7 mouse cellular contexts compared by ENCODE assay signal in the genomic region with DNA sequence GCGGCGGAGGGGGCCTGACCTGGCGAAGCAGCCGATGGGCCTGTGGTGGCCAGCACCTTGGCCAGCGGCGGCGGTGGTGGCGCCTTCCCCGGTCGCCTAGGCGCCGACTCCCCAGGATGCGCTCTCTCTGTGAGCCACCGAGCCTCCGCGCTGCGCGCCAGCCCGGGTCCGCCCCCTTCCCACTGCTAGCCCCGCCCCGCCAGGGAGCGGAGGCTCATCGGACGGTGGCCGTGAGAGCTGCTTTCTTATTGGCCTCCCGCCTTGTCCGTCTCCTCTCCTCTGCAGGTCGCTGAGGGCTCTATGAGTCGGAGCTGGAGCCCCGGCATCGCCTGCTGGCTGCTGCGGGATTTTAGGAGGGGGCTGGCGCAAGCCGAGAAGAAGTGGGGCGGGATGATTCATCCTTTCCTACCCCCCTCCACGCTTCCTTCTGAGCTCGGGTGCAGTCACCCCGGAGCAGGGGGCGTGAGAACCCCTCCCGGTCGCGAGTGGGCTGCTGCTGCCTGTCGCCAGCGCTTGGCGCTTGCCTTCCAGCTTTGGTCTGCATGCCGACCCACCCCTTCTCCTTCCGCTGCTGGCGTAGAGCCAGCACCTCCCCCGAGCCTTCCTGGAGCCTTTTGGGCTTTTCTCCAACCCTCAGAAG. TPM values are rescaled to one million over a fixed set of nuclear protein-coding genes. Genes with fewer than 3 reads are reported as not detected.
DNase-seq lines count a peak whose midpoint lies in the region; ATAC-seq and TF ChIP-seq lines count a peak whose summit lies in the region.

A gene (minus strand): TSS at position 413 of the 640 bp plus-strand sequence.

- WGBS in embryonic facial prominence, embryonic 13.5 days: under 1% methylated on average over 50 of the region's 50 CpGs
- under 1% methylated on average over 49 of the region's 50 CpGs for WGBS in heart, adult 2 months
- WGBS in kidney, adult 2 months: under 1% methylated on average over 50 of the region's 50 CpGs
- WGBS in limb, embryonic 11.5 days: under 1% methylated on average over 44 of the region's 50 CpGs
- under 1% methylated on average over 50 of the region's 50 CpGs for WGBS in midbrain, embryonic 14.5 days
- WGBS in spleen, adult 2 months: under 1% methylated on average over 43 of the region's 50 CpGs

- H3K4me3 ChIP-seq in embryonic facial prominence, embryonic 13.5 days: peak within 1 kb of the TSS; percentile 62
- peak within 1 kb of the TSS; percentile 54 for H3K4me3 ChIP-seq in heart, adult 2 months
- H3K4me3 ChIP-seq in kidney, adult 2 months (ENCODE audit: insufficient read depth, low read depth, low read length): peak within 1 kb of the TSS; percentile 49
- H3K4me3 ChIP-seq in limb, embryonic 11.5 days (ENCODE audit: low read depth, low read length): peak within 1 kb of the TSS; percentile 54
- H3K4me3 ChIP-seq in midbrain, embryonic 14.5 days (replicated peaks; ENCODE audit: low read depth, low read length): peak within 1 kb of the TSS; percentile 79
- peak within 1 kb of the TSS; percentile 44 for H3K4me3 ChIP-seq in spleen, adult 2 months (ENCODE audit: extremely low read depth, insufficient read depth, insufficient read length)

- intact Hi-C loops in heart, adult 2 months (cut with DNase I): loop anchor here (5.0 kb wide), 2 partner anchors 85 to 115 kb away; a partner anchor contains a TSS

- peak within 1 kb of the TSS; percentile 96 for H3K4me2 ChIP-seq in embryonic facial prominence, embryonic 13.5 days
- H3K4me2 ChIP-seq in limb, embryonic 11.5 days (ENCODE audit: low read depth, severe bottlenecking): peak within 1 kb of the TSS; percentile 95
- H3K4me2 ChIP-seq in midbrain, embryonic 14.5 days (ENCODE audit: low read length): peak within 1 kb of the TSS; percentile 89

- no peak for TF ChIP-seq POLR2A in heart, adult 2 months (IDR thresholded peaks at IDR 0.05; ENCODE audit: insufficient read depth, low read depth, low read length)
- no peak for TF ChIP-seq POLR2A in kidney, adult 2 months (IDR thresholded peaks at IDR 0.05; ENCODE audit: low read depth, low read length)
- TF ChIP-seq POLR2A in spleen, adult 2 months (IDR thresholded peaks at IDR 0.05; ENCODE audit: low read depth, low read length): no peak

- TF ChIP-seq EP300 in heart, adult 2 months (IDR thresholded peaks at IDR 0.05; ENCODE audit: insufficient read depth, low read depth, low read length): no peak

- H3K27ac ChIP-seq in embryonic facial prominence, embryonic 13.5 days: peak within 1 kb of the TSS; percentile 76
- H3K27ac ChIP-seq in heart, adult 2 months: no peak within 1 kb of the TSS
- no peak within 1 kb of the TSS for H3K27ac ChIP-seq in kidney, adult 2 months (ENCODE audit: insufficient read depth, low read depth, low read length)
- no peak within 1 kb of the TSS for H3K27ac ChIP-seq in limb, embryonic 11.5 days (replicated peaks; ENCODE audit: low read depth, low read length)
- H3K27ac ChIP-seq in midbrain, embryonic 14.5 days (replicated peaks; ENCODE audit: low read depth, low read length): peak within 1 kb of the TSS; percentile 98
- H3K27ac ChIP-seq in spleen, adult 2 months (ENCODE audit: insufficient read depth, low read length): no peak within 1 kb of the TSS

- no peaks in the 10 kb centered on the region for H3K9me3 ChIP-seq in embryonic facial prominence, embryonic 13.5 days
- H3K9me3 ChIP-seq in limb, embryonic 11.5 days (ENCODE audit: control insufficient read depth, low read length): no peaks in the 10 kb centered on the region
- no peaks in the 10 kb centered on the region for H3K9me3 ChIP-seq in midbrain, embryonic 14.5 days (ENCODE audit: control insufficient read depth, low read length)

- peaks cover 40% of the 10 kb centered on the region for H3K27me3 ChIP-seq in embryonic facial prominence, embryonic 13.5 days
- H3K27me3 ChIP-seq in heart, adult 2 months (ENCODE audit: control insufficient read depth, insufficient read depth, low read length): peaks cover 7% of the 10 kb centered on the region; the same call in 1 of the 2 replicates
- no peaks in the 10 kb centered on the region; the same call in none of the 2 replicates for H3K27me3 ChIP-seq in kidney, adult 2 months (replicated peaks; ENCODE audit: control insufficient read depth, insufficient read depth, low read length)
- peaks cover 19% of the 10 kb centered on the region for H3K27me3 ChIP-seq in limb, embryonic 11.5 days (ENCODE audit: control insufficient read depth, insufficient read depth, low read length)
- no peaks in the 10 kb centered on the region for H3K27me3 ChIP-seq in midbrain, embryonic 14.5 days (ENCODE audit: control insufficient read depth, insufficient read depth, low read length)
- H3K27me3 ChIP-seq in spleen, adult 2 months (ENCODE audit: control insufficient read depth, insufficient read depth, low read length): peaks cover 13% of the 10 kb centered on the region

- H3K79me2 ChIP-seq in heart, adult 2 months (replicated peaks; ENCODE audit: control insufficient read depth, insufficient read depth, low read length): no peaks in the 10 kb centered on the region

- peak; percentile 85 to 92 for DNase-seq in adrenal gland, postnatal 4 days (ENCODE audit: low spot score in 2 of 2)
- DNase-seq in heart, adult 2 months: peak; percentile 88 to 91
- peak; percentile 93 for DNase-seq in kidney, adult 2 months
- peak; percentile 96 for DNase-seq in limb, embryonic 11.5 days (ENCODE audit: low spot score)
- peak; percentile 98 for DNase-seq in midbrain, embryonic 14.5 days
- DNase-seq in spleen, adult 2 months (ENCODE audit: low read depth in 1 of 2, low spot score in 2 of 2): peak; percentile 11 to 48

- peak within 1 kb of the TSS; percentile 72 for H3K9ac ChIP-seq in embryonic facial prominence, embryonic 13.5 days
- H3K9ac ChIP-seq in heart, adult 2 months (ENCODE audit: low read depth, low read length): no peak within 1 kb of the TSS
- H3K9ac ChIP-seq in limb, embryonic 11.5 days (ENCODE audit: low read length): peak within 1 kb of the TSS; percentile 67
- H3K9ac ChIP-seq in midbrain, embryonic 14.5 days (replicated peaks; ENCODE audit: low read length): peak within 1 kb of the TSS; percentile 86

- H3K36me3 ChIP-seq in embryonic facial prominence, embryonic 13.5 days: no peaks in the 10 kb centered on the region
- no peaks in the 10 kb centered on the region for H3K36me3 ChIP-seq in heart, adult 2 months (ENCODE audit: control insufficient read depth, insufficient read depth, low read length)
- H3K36me3 ChIP-seq in kidney, adult 2 months (ENCODE audit: control insufficient read depth, insufficient read depth, low read length): no peaks in the 10 kb centered on the region
- no peaks in the 10 kb centered on the region for H3K36me3 ChIP-seq in limb, embryonic 11.5 days (ENCODE audit: control insufficient read depth, insufficient read depth, low read length)
- H3K36me3 ChIP-seq in midbrain, embryonic 14.5 days (ENCODE audit: control insufficient read depth, insufficient read depth, low read length): no peaks in the 10 kb centered on the region
- no peaks in the 10 kb centered on the region for H3K36me3 ChIP-seq in spleen, adult 2 months (ENCODE audit: control insufficient read depth, insufficient read depth, low read length)

- 0 out of 2 replicates have a peak, but pooled peaks have one; percentile 5 for TF ChIP-seq CTCF in heart, adult 2 months (IDR thresholded peaks at IDR 0.05)
- TF ChIP-seq CTCF in kidney, adult 2 months (conservative IDR thresholded peaks at IDR 0.05; ENCODE audit: insufficient read depth, insufficient read length, low read depth, low read length): no peak
- no peak for TF ChIP-seq CTCF in spleen, adult 2 months (IDR thresholded peaks at IDR 0.05; ENCODE audit: extremely low read depth, insufficient read depth, insufficient read length, insufficient replicate concordance)

- peak; percentile 99 for ATAC-seq in embryonic facial prominence, embryonic 13.5 days (ENCODE audit: insufficient number of reproducible peaks, insufficient read depth, low FRiP score, low TSS enrichment, low read depth)
- peak; percentile 98 for ATAC-seq in limb, embryonic 11.5 days (ENCODE audit: insufficient number of reproducible peaks, low FRiP score, low TSS enrichment, low read depth)
- peak; percentile 97 for ATAC-seq in midbrain, embryonic 14.5 days (ENCODE audit: low FRiP score, low TSS enrichment)

- H3K4me1 ChIP-seq in embryonic facial prominence, embryonic 13.5 days: peaks cover 19% of the 10 kb centered on the region
- no peaks in the 10 kb centered on the region for H3K4me1 ChIP-seq in heart, adult 2 months (ENCODE audit: control insufficient read depth, insufficient read depth, low read length)
- H3K4me1 ChIP-seq in kidney, adult 2 months (ENCODE audit: control insufficient read depth, insufficient read depth, low read length): no peaks in the 10 kb centered on the region
- peaks cover 14% of the 10 kb centered on the region for H3K4me1 ChIP-seq in limb, embryonic 11.5 days (ENCODE audit: control insufficient read depth, insufficient read depth, low read length)
- peaks cover 39% of the 10 kb centered on the region for H3K4me1 ChIP-seq in midbrain, embryonic 14.5 days (ENCODE audit: control insufficient read depth, insufficient read depth, low read length)
- H3K4me1 ChIP-seq in spleen, adult 2 months (ENCODE audit: control insufficient read depth, insufficient read depth, insufficient read length): peaks cover 10% of the 10 kb centered on the region; the same call in 1 of the 2 replicates

RNA-seq across cellular contexts. Expression of the gene that starts here (rescaled TPM):
- total RNA-seq in adrenal gland, postnatal 4 days (2021): 1 to 10 TPM; 7.2 to 8.1 TPM
- polyA plus RNA-seq in embryonic facial prominence, embryonic 13.5 days (2015; fragmentation: Nextera tagmentation; extraction: Ambion mirVana): 1.5 and 2.3 TPM in 2 replicates
- total RNA-seq in heart, adult 2 months (2021): under 1 TPM; 0.11 to 0.16 TPM
- 0.12 TPM in 1 of 2 replicates, not detected in the other for polyA plus RNA-seq in heart, adult 2 months (2012; rRNA removed)
- 0.15 and 0.19 TPM in 2 replicates for polyA plus RNA-seq in kidney, adult 2 months (2012; rRNA removed)
- polyA plus RNA-seq in limb, embryonic 11.5 days (2014; fragmentation: Nextera tagmentation; extraction: Ambion mirVana): 0.14 and 0.40 TPM in 2 replicates
- 65.2 and 77.0 TPM in 2 replicates for polyA plus RNA-seq in midbrain, embryonic 14.5 days (2014; fragmentation: Nextera tagmentation; extraction: Ambion mirVana)
- 0.02 TPM in 1 of 2 replicates, not detected in the other for polyA plus RNA-seq in spleen, adult 2 months (2012; rRNA removed)

Comparison
In these comparisons a context has a peak if more than half of its experiments do, and no peak if none do; other contexts are left out.
1. RNA of the gene that starts here (total RNA-seq): 7.2 to 8.1 TPM in adrenal gland, postnatal 4 days; 0.11 to 0.16 TPM in heart, adult 2 months; every median in the first group is over 4 times any median in the second.
2. RNA of the gene that starts here (polyA plus RNA-seq): 65.2 to 77.0 TPM in midbrain, embryonic 14.5 days; 1.5 to 2.3 TPM in embryonic facial prominence, embryonic 13.5 days, 0.14 to 0.40 TPM in limb, embryonic 11.5 days, 0.15 to 0.19 TPM in kidney, adult 2 months, 0.12 TPM in heart, adult 2 months and 0.02 TPM in spleen, adult 2 months; every median in the first group is over 10 times any median in the second.
3. Peak in DNase-seq and H3K4me3 ChIP-seq in heart, adult 2 months; RNA of the gene not detected or under 1 TPM.
4. Peak in DNase-seq and H3K4me3 ChIP-seq in kidney, adult 2 months; RNA of the gene not detected or under 1 TPM.
5. Peak in DNase-seq, ATAC-seq, H3K4me3 ChIP-seq, H3K9ac ChIP-seq and H3K4me2 ChIP-seq in limb, embryonic 11.5 days; RNA of the gene not detected or under 1 TPM.
6. Peak in DNase-seq and H3K4me3 ChIP-seq in spleen, adult 2 months; RNA of the gene not detected or under 1 TPM.
7. DNase-seq: peak in every context shown above with its lines; median percentile 98 in midbrain, embryonic 14.5 days; 96 in limb, embryonic 11.5 days; 93 in kidney, adult 2 months; 90 in heart, adult 2 months; 88 in adrenal gland, postnatal 4 days; 30 in spleen, adult 2 months.
8. H3K27ac ChIP-seq: peak in embryonic facial prominence, embryonic 13.5 days (single experiment) and midbrain, embryonic 14.5 days (single experiment); none in heart, adult 2 months (single experiment), kidney, adult 2 months (single experiment), limb, embryonic 11.5 days (single experiment) and spleen, adult 2 months (single experiment).
9. Peak in every context shown above with its lines, with median percentiles within 50 percentile points of each other: ATAC-seq, H3K4me2 ChIP-seq and H3K4me3 ChIP-seq.